Mouse (Mus musculus) intestine, embryonic 14.5 days (tissue): ENCODE results near the gene Cpox. TPM values are rescaled to one million over a fixed set of nuclear protein-coding genes. Genes with fewer than 3 reads are reported as not detected.

Experiments used
- ATAC-seq: fragments of 200-750 bp; cut with Nextera tagmentation; replicated peaks from 2 replicates; pipeline ENCODE4 v1.8.0; 2017; ENCODE audit warnings: low read depth, moderate number of reproducible peaks, moderate TSS enrichment, moderate library complexity; ENCODE audit not compliant: low FRiP score, low TSS enrichment
- DNase-seq: peaks from one replicate; pipeline ENCODE4 v3.0.0-alpha.2; 2018; ENCODE audit warnings: low spot score
- H3K27ac ChIP-seq: fragments of 300-500 bp; sonication (generic); 2 replicates; pipeline ENCODE4 v1.5.1; 2014; ENCODE audit warnings: low read depth, mild to moderate bottlenecking, control low read depth
- H3K27me3 ChIP-seq: fragments of 300-500 bp; sonication (generic); replicated peaks from 2 replicates; pipeline ENCODE4 v1.6.1; 2014; ENCODE audit warnings: low read length, control low read depth; ENCODE audit not compliant: control insufficient read depth, insufficient read depth
- H3K36me3 ChIP-seq: fragments of 300-500 bp; sonication (generic); 2 replicates; pipeline ENCODE4 v1.6.1; 2014; ENCODE audit warnings: low read length, control low read depth; ENCODE audit not compliant: control insufficient read depth, insufficient read depth
- H3K4me1 ChIP-seq: fragments of 300-500 bp; sonication (generic); replicated peaks from 2 replicates; pipeline ENCODE4 v1.6.1; 2014; ENCODE audit warnings: low read length, control low read depth, mixed read lengths; ENCODE audit not compliant: control insufficient read depth, insufficient read depth
- H3K4me2 ChIP-seq: fragments of 300-500 bp; sonication (generic); 2 replicates; pipeline ENCODE4 v1.6.1; 2014; ENCODE audit warnings: low read length
- H3K4me3 ChIP-seq: fragments of 300-500 bp; sonication (generic); 2 replicates; pipeline ENCODE4 v1.5.1; 2014; ENCODE audit warnings: low read depth, low read length, control low read depth, mixed read lengths
- H3K9ac ChIP-seq: fragments of 300-500 bp; sonication (generic); 2 replicates; pipeline ENCODE4 v1.6.1; 2014; ENCODE audit warnings: mild to moderate bottlenecking, low read length
- H3K9me3 ChIP-seq: fragments of 300-500 bp; sonication (generic); 2 replicates; pipeline ENCODE4 v1.6.1; 2016; ENCODE audit warnings: low read length, control low read depth; ENCODE audit not compliant: control insufficient read depth
- WGBS: fragments of 180-500 bp; shearing (Covaris S2); extraction: QIAGEN DNeasy Blood & Tissue Kit; methylation state at CpG from one replicate; pipeline ENCODE4 v1.1.7; 2014; 5-methylcytosine and 5-hydroxymethylcytosine counted together
- polyA plus RNA-seq: library from polyadenylated mRNA; unstranded; fragments of >200 nt; fragmentation: Nextera tagmentation; extraction: Ambion mirVana; gene quantifications from 2 replicates; pipeline ENCODE4 v1.2.1, GENCODE M21; 2014

Cpox gene
- polyA plus RNA-seq, 1 experiment from 2014 or later, result 32.4 TPM

DNA sequence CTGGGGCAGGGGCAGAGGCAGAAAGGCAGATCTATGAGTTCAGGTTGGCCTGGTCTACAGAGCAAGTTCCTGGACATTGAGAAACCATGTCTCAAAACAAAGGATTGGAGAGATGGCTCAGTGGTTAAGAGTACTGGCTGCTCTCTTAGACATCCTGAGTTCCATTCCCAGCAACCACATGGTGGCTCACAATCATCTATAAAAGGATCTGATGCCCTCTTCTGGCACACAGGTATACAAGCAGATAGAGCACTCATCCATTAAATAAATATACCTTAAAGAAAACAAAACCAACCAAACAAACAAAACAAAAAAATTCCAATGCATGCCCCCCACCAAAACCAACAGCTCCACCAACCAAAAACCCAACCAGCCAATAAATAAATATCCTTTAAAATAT, 14.4 kb downstream of the Cpox start:
- Histone ChIP-seq H3K9me3 (no peaks in the 10 kb centered on the region), H3K9ac (no peak overlapping the region)

GRCm38 (mm10) chr16:58685548-58686537, 15.8 kb downstream of the Cpox start:
- Histone ChIP-seq H3K9me3 (no peaks in the 10 kb centered on the region), H3K4me2 (no peak overlapping the region), H3K4me1 (no peaks in the 10 kb centered on the region), H3K4me3 (no peak overlapping the region), H3K27me3 (no peaks in the 10 kb centered on the region), H3K9ac (no peak overlapping the region), H3K27ac (no peak overlapping the region), H3K36me3 (peaks cover 2% of the 10 kb centered on the region)
- WGBS, result 73% methylated on average over 20 of the region's 20 CpGs
- 0 out of 2 replicates have a peak, but pooled peaks have one; percentile 50 for ATAC-seq
- DNase-seq, result no peak

More for the DNA sequence above, 14.4 kb downstream of the Cpox start:
- H3K27me3 ChIP-seq, result no peaks in the 10 kb centered on the region
- H3K4me1 ChIP-seq, result no peaks in the 10 kb centered on the region
- no peak for ATAC-seq
- no peak overlapping the region for H3K4me2 ChIP-seq
- H3K4me3 ChIP-seq, result no peak overlapping the region
- peaks cover 8% of the 10 kb centered on the region for H3K36me3 ChIP-seq
- no peak overlapping the region for H3K27ac ChIP-seq
- no peak for DNase-seq

DNA sequence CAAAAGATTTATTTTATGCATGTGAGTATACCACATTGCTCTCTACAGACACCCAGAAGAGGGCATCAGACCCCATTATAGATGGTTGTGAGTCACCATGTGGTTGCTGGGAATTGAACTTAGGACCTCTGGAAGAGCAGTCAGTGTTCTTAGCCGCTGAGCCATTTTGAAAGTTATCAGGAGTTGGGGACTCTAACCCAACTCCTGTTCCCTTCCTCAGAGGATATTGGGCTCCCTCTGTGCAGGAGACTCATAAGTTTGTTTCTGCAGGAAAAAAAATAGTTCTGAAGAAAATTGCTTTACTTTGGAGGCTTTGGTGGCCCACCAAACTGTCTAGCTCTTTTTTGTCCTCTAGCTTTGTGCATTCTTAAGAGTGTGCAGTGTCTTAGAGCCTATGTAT, 18.4 kb downstream of the Cpox start:
- no peak overlapping the region for H3K27ac ChIP-seq
- H3K9me3 ChIP-seq, result no peaks in the 10 kb centered on the region
- H3K36me3 ChIP-seq, result no peaks in the 10 kb centered on the region
- WGBS, result 83% methylated on average over 1 of the region's 1 CpGs
- no peak overlapping the region for H3K9ac ChIP-seq
- no peak overlapping the region for H3K4me2 ChIP-seq
- H3K4me3 ChIP-seq, result no peak overlapping the region
- ATAC-seq (no peak), DNase-seq (no peak)
- no peaks in the 10 kb centered on the region for H3K4me1 ChIP-seq
- H3K27me3 ChIP-seq, result no peaks in the 10 kb centered on the region

GRCm38 (mm10) chr16:58689555-58690169, 19.6 kb downstream of the Cpox start:
- H3K27me3 ChIP-seq, result no peaks in the 10 kb centered on the region
- H3K9ac ChIP-seq, result no peak overlapping the region
- ATAC-seq (no peak), DNase-seq (no peak)
- H3K36me3 ChIP-seq, result no peaks in the 10 kb centered on the region
- 78% methylated on average over 5 of the region's 5 CpGs for WGBS
- H3K4me2 ChIP-seq, result no peak overlapping the region
- no peaks in the 10 kb centered on the region for H3K9me3 ChIP-seq
- H3K4me3 ChIP-seq, result no peak overlapping the region
- no peak overlapping the region for H3K27ac ChIP-seq
- no peaks in the 10 kb centered on the region for H3K4me1 ChIP-seq

GRCm38 (mm10) chr16:58690322-58690732, 20.2 kb downstream of the Cpox start:
- Histone ChIP-seq H3K27ac (no peak overlapping the region), H3K27me3 (no peaks in the 10 kb centered on the region), H3K9me3 (no peaks in the 10 kb centered on the region), H3K36me3 (no peaks in the 10 kb centered on the region), H3K4me1 (no peaks in the 10 kb centered on the region), H3K4me2 (no peak overlapping the region), H3K9ac (no peak overlapping the region), H3K4me3 (no peak overlapping the region)
- DNase-seq (no peak), ATAC-seq (no peak)
- WGBS, result 89% methylated on average over 5 of the region's 5 CpGs

- H3K27ac ChIP-seq, result no peak overlapping the region
- 90% methylated on average over 5 of the region's 5 CpGs for WGBS
- no peaks in the 10 kb centered on the region for H3K27me3 ChIP-seq
- no peak for ATAC-seq
- no peaks in the 10 kb centered on the region for H3K9me3 ChIP-seq
- no peak overlapping the region for H3K9ac ChIP-seq
- no peak for DNase-seq
- H3K36me3 ChIP-seq, result no peaks in the 10 kb centered on the region
- H3K4me3 ChIP-seq, result no peak overlapping the region
- no peaks in the 10 kb centered on the region for H3K4me1 ChIP-seq
- no peak overlapping the region for H3K4me2 ChIP-seq
These were observed 24.0 kb downstream of the Cpox start for GRCm38 (mm10) chr16:58694091-58694490.

- 80% methylated on average over 3 of the region's 3 CpGs for WGBS
- Histone ChIP-seq H3K4me3 (no peak overlapping the region), H3K4me1 (no peaks in the 10 kb centered on the region), H3K36me3 (no peaks in the 10 kb centered on the region), H3K27me3 (no peaks in the 10 kb centered on the region), H3K9ac (no peak overlapping the region), H3K9me3 (no peaks in the 10 kb centered on the region), H3K27ac (no peak overlapping the region), H3K4me2 (no peak overlapping the region)
- ATAC-seq (no peak), DNase-seq (no peak)
These were observed 26.7 kb downstream of the Cpox start for GRCm38 (mm10) chr16:58696796-58697195.

DNA sequence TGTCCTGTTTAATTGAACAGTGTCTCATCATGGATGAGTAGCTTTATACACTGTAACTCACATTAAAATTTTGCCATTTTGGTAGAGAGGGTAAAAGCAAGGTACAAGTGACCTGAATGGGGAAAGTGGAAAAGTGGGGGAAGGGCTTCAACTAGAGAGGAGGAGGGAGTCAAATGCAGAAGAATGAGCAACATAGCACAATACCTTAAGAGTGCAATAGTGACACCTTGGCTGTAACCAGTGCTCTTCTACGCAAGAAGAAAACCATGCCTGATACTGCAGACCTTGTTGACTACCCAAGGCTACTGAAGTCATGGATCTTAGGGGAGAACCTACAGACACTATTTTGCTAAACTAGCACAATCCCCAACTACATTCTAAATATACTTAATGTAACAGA, 27.2 kb downstream of the Cpox start:
- DNase-seq, result no peak
- Histone ChIP-seq H3K36me3 (no peaks in the 10 kb centered on the region), H3K27me3 (no peaks in the 10 kb centered on the region), H3K9ac (no peak overlapping the region), H3K4me3 (no peak overlapping the region), H3K27ac (no peak overlapping the region), H3K4me1 (no peaks in the 10 kb centered on the region), H3K9me3 (no peaks in the 10 kb centered on the region), H3K4me2 (no peak overlapping the region)
- no peak for ATAC-seq
- 96% methylated on average over 1 of the region's 1 CpGs for WGBS
